Mouse (Mus musculus): ENCODE measurements at regions not wholly inside any gene's neighbourhood (a gene's known extent, or its start where the extent isn't known, plus 50 kb on each side); places are given as distances from the start of the nearest gene placed in this dataset.
A peak's percentile ranks its signal among the peaks of the same experiment; 100 is the strongest.

DNA sequence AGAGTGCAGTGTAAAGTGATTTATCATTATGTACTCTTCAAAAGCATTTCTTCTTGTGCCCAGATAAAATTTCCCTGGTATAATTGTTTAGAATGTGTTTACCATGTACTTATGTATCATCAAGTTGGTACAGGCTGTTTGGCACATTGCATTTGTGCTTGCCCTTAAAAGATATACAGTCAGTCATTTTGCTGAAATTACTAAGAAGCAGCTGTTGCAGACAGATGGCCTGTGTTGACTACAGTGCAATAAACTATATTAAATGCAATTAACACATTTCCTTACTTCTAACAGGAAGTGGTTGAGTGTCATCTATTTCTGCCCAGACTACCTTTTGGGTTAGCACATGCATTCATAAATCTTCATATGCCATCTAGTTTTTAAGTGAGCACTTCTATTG is 954.9 kb upstream of the 4931408C20Rik start:
- DNase-seq (ENCODE audit: low read depth, low spot score) = peak; percentile 35

- peak; percentile 74 for DNase-seq (ENCODE audit: low read depth, low spot score)
These were observed 941.8 kb upstream of the 4931408C20Rik start for GRCm38 (mm10) chr1:27629101-27629500.

DNA sequence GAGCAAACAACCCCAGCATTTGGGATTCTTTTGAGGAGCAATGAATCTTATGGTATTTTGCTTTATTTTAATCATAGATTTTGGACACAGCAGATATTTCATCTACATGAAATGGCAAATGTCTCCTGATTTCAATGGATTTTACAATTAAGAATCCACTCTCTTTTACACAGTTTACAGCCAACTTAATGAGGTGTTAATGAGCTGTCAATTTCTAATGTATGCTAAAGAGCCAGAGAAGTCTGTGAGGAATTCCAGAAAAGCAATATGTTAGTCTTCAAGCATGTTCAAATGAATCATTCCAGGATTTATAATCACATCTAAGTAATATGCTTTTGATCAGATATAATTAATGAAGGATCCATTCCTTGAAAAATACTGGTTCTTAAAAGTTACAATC is 929.0 kb upstream of the 4931408C20Rik start:
- DNase-seq (ENCODE audit: low read depth, low spot score) = no peak

GRCm38 (mm10) chr1:27608606-27609005 is 921.3 kb upstream of the 4931408C20Rik start:
- DNase-seq (ENCODE audit: low read depth, low spot score) = peak; percentile 86

- DNase-seq (ENCODE audit: low read depth, low spot score) = no peak
These were observed 891.5 kb upstream of the 4931408C20Rik start for GRCm38 (mm10) chr1:27578776-27579175.

- DNase-seq (ENCODE audit: low read depth, low spot score) = peak; percentile 3
These were observed 872.2 kb upstream of the 4931408C20Rik start for GRCm38 (mm10) chr1:27559426-27559825.

DNA sequence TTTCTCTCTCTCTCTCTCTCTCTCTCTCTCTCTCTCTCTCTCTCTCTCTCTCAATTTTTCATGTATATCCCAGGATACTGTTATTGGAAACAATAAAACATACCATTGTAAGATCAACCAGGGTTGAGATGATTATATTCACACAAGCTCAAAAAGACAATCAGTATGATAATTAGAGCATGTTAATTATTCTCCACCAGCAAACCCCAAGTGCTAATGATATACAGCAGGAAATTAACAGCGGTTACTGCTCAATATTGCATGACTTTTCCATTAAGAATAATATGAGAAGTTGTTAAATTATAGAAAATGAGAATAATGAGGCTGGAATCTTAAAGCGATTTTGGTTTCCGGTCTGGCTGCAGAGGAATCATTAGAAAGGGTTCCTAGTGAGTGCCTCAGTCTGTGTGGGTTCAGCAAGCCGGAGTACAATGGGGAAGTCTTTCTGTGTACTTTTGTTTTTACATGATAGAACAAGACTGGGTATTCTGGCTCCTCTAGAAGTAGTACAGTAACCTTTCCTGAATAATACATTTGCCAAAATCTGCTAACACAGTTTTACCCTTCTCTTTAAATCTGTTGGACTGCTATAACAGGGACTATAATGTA is 823.6 kb upstream of the 4931408C20Rik start:
- DNase-seq (ENCODE audit: low read depth, low spot score) = no peak

DNA sequence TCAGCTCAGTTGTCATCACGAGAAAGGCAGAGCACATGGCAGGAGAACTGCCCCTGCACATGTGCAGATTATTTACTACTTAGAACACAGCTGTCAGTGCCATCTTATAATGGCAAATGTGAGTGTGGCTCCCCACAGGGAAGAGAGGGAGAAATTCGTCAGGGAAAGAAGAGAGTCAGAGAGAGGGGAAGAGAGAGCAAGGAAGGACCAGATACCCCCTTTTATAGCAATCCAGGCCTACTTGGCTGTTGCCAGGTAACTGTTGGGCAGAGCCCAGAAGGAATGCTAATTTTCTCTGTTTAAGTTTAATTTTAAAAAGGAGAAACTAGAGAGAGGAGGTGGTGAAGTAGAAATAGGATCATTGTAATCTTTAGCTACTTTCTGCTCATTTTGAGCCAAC is 816.5 kb upstream of the 4931408C20Rik start:
- peak; percentile 35 for DNase-seq (ENCODE audit: low read depth, low spot score)

DNA sequence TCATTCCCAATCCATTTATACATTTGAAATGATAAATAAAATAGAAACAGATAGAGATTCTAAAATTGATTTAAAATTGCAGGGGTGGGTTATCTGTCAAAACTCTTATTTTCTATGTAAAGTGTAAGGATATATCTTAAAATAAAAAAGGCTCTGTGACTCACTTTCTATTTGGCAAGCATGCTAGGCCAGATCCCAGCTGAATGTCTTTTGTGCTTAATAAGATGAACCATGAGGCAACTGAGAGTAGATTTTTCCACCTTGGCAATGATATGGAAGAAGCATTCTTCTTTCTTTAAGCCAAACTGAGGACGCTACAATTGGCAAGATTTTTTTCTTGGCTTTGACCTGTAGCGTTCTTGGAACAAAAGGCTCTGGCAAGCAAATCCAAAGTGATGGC is 791.7 kb upstream of the 4931408C20Rik start:
- peak; percentile 76 for DNase-seq (ENCODE audit: low read depth, low spot score)

GRCm38 (mm10) chr1:27446069-27446468 is 758.8 kb upstream of the 4931408C20Rik start:
- DNase-seq (ENCODE audit: low read depth, low spot score) = no peak

All from telencephalon, adult 2 months (tissue).